Mouse (Mus musculus) layer of hippocampus, postnatal 25 days (tissue): Measurements from ENCODE around the gene Nr0b2. TPM values are rescaled to one million over a fixed set of nuclear protein-coding genes. Genes with fewer than 3 reads are reported as not detected.
"Not testable (repeated sequence)": the region's sequence is repeated elsewhere in the genome, so short reads cannot be mapped to it uniquely, and the experiment has no call there.

ENCODE experiments used
- DNase-seq, 2 experiments: peaks; one replicate each; pipeline ENCODE4 v3.0.0; 2022; ENCODE audit warnings: mixed read lengths in 2 of 2, low spot score in 1 of 2; ENCODE audit errors: extremely low spot score in 1 of 2
- total RNA-seq, 2 experiments: library from RNA; stranded (reverse); gene quantifications; 2 replicates each; pipeline ENCODE4 v1.2.3; 2021

The Nr0b2 gene
- total RNA-seq: not detected

DNA sequence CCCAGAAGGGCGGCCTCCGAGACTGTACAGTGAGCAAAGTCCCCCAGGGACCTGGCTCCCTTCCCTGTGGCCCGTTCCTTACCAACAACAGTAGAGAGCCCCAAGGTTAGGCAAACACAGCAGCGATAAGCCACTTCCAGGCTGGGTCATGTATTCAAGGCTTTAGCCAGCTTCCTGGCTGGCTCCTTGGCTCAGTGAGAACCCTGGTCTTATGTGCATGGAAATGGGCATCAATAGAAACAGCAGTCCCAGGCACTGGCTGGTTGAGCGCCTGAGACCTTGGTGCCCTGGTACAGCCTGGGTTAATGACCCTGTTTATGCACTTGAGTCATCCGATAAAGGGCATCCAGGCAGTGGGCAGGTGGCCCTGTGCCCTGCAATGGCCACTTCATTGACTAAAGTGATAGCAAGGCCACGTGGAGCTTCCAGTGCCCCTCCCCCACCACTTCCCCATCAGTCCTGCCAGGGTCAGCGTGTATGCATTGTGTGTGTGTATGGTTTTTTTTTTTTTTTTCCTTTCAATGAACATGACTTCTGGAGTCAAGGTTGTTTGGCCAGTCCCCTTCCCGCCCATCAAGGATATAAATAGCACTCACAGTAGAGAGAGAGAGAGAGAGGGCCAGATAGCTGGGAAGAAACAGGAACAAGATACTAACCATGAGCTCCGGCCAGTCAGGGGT, at the start of gene Nr0b2:
Gene Nr0b2 (plus strand): TSS at position 609 of the 680 bp plus-strand sequence.
- no peak for DNase-seq

DNA sequence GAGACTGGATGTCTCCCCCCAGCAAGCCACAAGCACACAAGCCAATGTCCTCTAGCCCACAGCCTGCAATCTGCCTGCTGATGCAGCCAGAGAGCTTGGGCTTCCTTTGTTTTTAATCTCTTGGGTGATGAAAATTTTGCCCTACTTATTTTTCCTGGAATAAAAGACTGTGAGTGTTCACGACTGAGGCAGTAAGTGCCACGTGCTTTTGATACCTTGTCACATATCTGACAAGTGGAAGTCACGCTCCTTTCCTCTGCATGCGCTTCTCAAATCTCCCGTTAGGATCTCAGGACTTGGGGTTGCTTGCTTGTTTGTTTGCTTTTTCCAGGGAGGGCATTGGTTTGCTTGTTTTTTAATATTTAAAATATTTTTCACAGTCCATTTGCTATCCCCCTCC, 48.9 kb upstream of the Nr0b2 start:
- DNase-seq: no peak

GRCm38 (mm10) chr4:133504755-133505485, 48.3 kb upstream of the Nr0b2 start:
- DNase-seq: no peak

GRCm38 (mm10) chr4:133506573-133506972, 46.6 kb upstream of the Nr0b2 start:
- no peak for DNase-seq

- peak in 1 of 2 experiments; percentile 44 for DNase-seq
Observed at GRCm38 (mm10) chr4:133508990-133509389, 44.2 kb upstream of the Nr0b2 start.

- DNase-seq: no peak
Observed at GRCm38 (mm10) chr4:133511050-133511449, 42.1 kb upstream of the Nr0b2 start.

DNA sequence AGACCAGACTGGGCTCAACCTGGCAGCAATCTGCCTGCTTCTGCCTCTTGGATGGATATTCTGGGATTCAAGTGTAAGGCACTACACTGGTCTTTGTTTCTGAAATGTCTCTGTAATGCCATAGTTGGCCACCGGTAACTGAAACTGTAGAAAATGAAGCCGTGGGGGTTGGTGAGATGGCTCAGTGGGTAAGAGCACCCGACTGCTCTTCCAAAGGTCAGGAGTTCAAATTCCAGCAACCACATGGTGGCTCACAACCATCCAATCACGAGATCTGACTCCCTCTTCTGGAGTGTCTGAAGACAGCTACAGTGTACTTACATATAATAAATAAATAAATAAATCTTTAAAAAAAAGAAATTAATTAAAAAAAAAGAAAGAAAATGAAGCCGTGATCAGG, 40.7 kb upstream of the Nr0b2 start:
- not testable (repeated sequence) for DNase-seq

DNA sequence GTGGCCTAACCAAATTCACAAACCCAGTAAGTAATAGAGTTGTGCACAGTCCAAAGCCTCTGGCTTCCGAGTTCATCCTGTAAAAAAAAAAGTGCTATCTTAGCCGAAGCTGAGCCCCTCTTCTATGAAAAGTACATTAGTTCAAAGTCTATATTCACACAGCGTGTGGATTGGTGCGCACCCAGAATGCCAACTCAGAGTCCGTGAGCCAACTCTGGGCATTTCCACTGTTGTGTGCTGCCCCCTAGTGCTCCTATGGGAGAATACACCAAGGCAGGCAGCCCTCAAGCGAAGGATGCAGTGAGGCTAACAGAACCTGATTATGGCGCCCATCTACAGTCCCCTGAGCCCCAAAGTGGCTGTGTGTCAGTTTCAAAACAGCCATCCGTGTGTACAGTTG, 40.2 kb upstream of the Nr0b2 start:
- DNase-seq: peak; percentile 61 to 79

DNA sequence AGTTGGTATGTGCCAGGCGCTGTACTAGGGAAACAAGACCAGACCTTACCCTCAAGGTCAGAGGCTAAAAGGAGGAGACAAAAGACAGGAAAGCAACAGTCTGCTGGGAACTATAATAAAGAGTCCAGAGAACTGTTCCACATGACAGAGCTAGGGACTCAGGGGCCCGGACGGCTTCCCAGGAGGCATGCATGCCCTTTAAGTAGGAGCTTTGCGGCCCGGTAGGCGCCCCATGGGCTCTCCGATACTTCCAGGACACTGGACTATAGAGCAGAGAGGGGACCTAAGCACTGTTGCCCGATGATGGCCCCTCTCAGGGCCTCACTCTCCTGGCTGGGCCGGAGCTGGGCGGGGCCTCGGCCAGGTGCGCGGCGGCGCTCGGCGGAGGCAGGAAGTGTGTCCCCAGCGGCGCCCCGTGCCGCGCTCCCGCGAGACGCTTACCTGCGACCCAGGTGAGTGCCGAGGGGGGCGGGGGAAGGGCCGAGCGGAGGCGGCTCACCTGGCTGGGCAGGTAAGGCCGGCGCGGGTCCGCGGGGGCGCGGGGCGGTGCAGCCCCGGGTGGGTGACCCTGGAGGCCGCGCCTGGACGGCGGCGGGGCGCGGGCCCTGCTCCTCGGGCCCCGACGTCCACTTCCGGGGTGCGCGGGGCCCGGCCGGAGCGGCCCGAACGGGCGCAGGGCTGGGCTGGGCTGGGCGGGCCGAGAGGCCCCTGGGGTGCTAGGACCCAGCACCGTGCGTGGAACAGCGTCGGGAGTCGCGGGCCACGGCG, 34.4 kb upstream of the Nr0b2 start, which contains the start of gene Kdf1:
Gene Kdf1 (plus strand): TSS at position 363 of the 768 bp plus-strand sequence.
- no peak for DNase-seq

DNA sequence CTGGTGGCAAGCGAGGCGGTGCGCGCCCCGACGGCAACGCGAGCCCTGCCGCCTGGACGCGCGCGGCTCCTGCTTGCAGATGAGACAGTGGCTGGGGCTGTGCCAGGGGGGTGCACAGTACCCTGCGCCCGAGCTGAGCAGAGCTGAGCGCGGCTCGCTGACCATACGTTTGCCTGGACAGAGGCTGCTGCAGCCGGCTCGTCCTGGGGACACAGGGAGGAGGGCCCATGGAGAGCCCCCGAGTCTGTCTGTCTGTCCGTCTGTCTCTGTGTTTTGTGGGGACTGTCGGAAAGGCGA, 33.9 kb upstream of the Nr0b2 start:
- DNase-seq: no peak

GRCm38 (mm10) chr4:133521502-133521901, 31.7 kb upstream of the Nr0b2 start:
- DNase-seq: no peak

GRCm38 (mm10) chr4:133527788-133528187, 25.4 kb upstream of the Nr0b2 start:
- DNase-seq: no peak

DNA sequence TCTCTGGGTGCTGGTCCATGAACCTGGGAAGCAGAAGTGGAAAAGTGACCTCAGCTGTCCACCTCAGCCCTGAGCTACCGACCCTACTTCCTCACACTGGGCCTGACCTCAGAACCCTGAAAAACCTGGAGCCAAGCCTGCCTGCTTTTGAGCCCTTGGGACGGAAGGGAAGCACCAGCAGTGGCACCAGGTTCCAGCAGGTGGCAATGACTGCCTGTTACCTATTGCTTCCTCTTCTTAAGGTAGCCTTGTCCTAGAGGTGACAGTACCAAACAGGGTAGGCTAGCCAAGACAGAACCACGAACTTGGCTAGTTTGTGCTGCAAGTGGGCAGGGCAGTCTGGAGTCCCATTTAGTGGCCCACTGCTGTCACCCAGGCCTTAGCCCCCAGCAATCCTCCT, 20.4 kb upstream of the Nr0b2 start:
- no peak for DNase-seq

- DNase-seq: no peak
Observed at GRCm38 (mm10) chr4:133536081-133536480, 17.1 kb upstream of the Nr0b2 start.

DNA sequence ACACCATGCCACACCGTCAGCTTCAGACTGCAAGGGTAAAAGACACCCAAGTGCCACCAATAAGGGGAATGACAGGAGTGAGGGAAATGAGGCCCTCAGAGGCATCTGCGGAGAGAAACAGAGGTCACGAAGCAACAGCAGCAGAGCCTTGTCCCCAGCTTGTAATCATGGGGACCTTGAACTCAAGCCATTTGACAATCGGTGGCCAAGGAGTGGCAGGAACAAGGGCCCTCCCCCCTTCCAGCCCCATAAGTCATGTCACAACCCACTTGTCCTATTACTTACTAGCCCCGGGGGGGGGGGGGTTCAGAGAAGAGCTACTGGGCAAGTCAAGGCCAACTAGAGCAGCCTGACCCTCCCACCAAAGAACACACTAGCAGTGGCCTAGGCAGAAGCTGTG, 16.5 kb upstream of the Nr0b2 start:
- no peak for DNase-seq

- DNase-seq: peak; percentile 80 to 84
Observed at GRCm38 (mm10) chr4:133545272-133546231, 7.6 kb upstream of the Nr0b2 start, which contains the start of gene Nudc. Nudc (minus strand) TSS chr4:133545996.

DNA sequence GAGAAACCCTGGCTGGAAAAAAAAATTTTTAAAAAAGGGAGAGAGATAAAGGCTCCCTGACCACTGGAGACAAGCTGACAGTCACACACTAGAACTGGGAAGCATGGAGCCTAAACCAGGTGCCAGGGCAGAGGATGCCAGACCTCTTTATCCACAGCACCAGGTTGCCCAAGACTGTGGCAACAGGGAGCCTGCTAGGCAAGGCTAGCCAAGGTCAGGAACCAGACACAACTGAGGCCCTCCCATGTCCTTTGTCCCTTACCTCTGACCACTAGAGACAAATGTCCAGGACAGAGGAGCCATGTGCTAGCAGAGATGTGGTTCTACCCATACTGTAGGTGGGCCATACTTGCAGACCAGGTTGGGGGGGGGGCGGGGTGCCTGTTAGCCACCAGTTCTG, 1.1 kb upstream of the Nr0b2 start:
- DNase-seq: no peak

DNA sequence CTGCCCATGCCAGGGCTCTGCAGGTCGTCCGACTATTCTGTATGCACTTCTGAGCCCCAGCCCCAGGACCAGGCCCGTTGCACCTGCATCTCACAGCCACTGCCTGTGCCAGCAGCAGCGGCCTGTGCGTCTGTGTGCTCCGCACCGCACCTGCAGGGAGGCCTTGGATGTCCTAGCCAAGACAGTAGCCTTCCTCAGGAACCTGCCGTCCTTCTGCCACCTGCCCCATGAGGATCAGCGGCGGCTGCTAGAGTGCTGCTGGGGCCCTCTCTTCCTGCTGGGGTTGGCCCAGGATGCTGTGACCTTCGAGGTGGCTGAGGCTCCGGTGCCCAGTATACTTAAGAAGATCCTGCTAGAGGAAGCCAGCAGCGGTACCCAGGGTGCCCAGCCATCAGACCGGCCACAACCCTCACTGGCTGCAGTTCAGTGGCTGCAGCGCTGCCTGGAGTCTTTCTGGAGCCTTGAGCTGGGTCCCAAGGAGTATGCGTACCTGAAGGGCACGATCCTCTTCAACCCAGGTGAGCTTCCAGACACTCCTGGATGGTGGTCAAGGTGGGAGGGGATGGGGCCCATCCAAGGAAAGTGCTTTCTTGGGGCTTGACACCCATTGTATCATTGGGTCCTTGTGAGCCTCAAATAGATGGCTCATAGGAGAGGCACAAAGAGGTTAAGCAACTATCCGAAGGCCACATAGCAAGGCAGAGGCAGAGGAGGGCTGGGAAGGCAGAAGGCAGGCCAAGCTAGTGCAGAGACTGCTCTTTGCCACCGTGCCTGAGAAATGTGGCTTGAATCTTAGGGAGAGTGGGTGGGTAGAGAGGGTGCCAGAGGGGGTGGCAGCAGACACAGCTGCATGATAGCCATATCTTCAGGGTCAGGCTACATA, 513 bp downstream of the Nr0b2 start:
- DNase-seq: no peak

DNA sequence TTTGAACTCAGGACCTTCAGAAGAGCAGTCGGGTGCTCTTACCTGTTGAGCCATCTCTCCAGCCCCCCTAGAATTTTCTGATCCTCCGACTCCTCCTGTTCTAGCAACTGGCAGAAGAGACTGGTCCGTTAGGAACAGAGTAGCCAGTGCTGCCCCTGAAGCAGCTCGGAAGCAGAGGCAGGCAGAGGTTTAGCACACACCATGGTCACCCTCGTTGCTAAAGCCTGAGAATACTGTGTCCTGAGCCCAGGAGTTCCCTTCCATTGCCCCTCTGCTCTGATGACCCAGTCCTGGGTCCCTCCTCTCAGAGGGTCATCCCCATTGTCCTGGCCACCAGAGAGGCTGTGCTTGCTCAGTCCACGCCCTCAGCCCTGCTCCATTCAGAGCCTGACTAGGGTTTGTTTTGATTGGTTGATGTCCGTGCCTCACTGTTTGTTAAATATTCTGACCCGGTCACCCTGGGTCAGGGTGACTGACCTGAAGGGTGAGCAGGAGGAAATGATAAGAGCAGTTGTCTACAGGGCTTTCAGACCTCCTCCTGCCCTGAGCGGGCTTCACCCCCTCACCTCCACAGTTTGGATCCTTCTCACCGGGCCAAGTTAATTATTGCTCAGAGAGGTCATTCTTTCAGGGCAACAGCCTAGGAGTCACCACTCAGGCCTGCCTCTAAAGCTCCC, 4.0 kb downstream of the Nr0b2 start:
- no peak for DNase-seq
